Mouse (Mus musculus): Measurements from ENCODE around the gene Ndnf. TPM values are rescaled to one million over a fixed set of nuclear protein-coding genes. Genes with fewer than 3 reads are reported as not detected.
A peak's percentile ranks its signal among the peaks of the same experiment; 100 is the strongest.

Ndnf gene
- polyA plus RNA-seq, 1 experiment from 2014 or later = 68.0 TPM

DNA sequence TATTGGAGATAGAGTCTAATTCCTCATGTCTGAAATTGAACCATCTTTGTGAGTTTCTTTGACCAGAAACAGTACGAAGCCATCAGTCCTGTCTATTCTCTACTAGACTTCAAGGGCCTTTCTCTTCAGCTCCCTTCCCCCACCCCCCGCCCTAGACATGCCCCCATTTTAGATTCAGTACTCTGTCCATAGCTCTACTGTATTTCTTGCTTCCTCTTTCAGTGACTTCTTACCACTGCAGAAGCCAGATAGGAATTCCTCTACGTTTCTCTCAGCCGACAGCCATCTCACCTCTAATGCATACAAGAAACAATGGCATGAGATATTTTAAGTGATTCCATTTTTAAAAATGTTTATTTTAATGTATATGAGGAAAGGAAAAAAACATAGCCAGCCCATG lies 10.1 kb upstream of the Ndnf start:
- H3K9me3 ChIP-seq (ENCODE audit: control insufficient read depth, low read length) = no peaks in the 10 kb centered on the region
- no peak overlapping the region for H3K9ac ChIP-seq (ENCODE audit: low read length)
- H3K4me2 ChIP-seq (ENCODE audit: low read depth, low read length) = no peak overlapping the region
- no peak overlapping the region for H3K4me3 ChIP-seq (ENCODE audit: low read length)
- 68% methylated on average over 4 of the region's 4 CpGs for WGBS
- no peak overlapping the region for H3K27ac ChIP-seq (ENCODE audit: low read length)
- no peaks in the 10 kb centered on the region for H3K4me1 ChIP-seq (replicated peaks; ENCODE audit: control insufficient read depth, insufficient read depth, low read length)
- H3K27me3 ChIP-seq (ENCODE audit: control insufficient read depth, insufficient read depth, low read depth, low read length) = no peaks in the 10 kb centered on the region
- no peaks in the 10 kb centered on the region for H3K36me3 ChIP-seq (ENCODE audit: control insufficient read depth, insufficient read depth, low read length)
- no peak for ATAC-seq (ENCODE audit: low read depth)

DNA sequence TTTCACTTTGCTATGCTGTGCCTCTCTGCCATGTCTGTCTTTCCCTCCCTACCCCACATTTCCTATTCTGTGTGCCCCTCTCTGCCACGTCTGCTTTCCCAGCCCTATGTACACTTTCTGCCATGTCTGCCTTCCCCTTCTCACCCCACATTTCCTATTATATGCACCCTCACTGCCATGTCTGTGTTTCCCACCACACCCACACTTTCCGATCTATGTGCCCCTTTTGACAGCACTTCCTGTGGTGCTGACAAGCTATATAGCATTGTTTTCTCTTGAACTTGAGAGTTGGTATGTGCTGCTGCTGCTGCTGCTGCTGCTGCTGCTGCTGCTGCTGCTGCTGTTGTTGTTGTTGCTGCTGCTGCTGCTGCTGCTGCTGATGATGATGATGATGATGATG lies 9.3 kb upstream of the Ndnf start:
- H3K4me1 ChIP-seq (replicated peaks; ENCODE audit: control insufficient read depth, insufficient read depth, low read length) = no peaks in the 10 kb centered on the region
- no peak overlapping the region for H3K4me2 ChIP-seq (ENCODE audit: low read depth, low read length)
- H3K27ac ChIP-seq (ENCODE audit: low read length) = no peak overlapping the region
- no peaks in the 10 kb centered on the region for H3K27me3 ChIP-seq (ENCODE audit: control insufficient read depth, insufficient read depth, low read depth, low read length)
- 53% methylated on average over 2 of the region's 2 CpGs for WGBS
- no peak for ATAC-seq (ENCODE audit: low read depth)
- no peaks in the 10 kb centered on the region for H3K9me3 ChIP-seq (ENCODE audit: control insufficient read depth, low read length)
- no peak overlapping the region for H3K4me3 ChIP-seq (ENCODE audit: low read length)
- H3K9ac ChIP-seq (ENCODE audit: low read length) = no peak overlapping the region
- no peaks in the 10 kb centered on the region for H3K36me3 ChIP-seq (ENCODE audit: control insufficient read depth, insufficient read depth, low read length)

DNA sequence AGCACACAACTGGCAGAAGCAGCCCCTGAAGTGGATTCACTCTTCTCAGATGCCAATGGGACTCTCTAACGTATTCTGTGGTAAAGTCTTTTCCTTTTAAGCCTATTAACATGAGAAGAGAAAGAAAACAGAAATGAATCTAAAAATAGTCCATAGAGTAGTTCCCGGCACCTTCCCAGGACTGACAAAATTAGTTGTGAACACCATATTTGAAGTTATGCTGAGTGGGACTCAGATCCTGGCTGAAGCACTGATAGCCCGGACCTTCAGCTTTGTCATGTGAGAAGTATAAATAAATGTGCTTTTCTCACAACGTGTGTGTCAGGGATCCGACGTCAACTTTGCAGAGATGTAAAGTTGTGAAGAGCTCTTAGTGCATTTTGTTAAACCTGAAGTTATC lies 7.4 kb upstream of the Ndnf start:
- H3K27ac ChIP-seq (ENCODE audit: low read length) = no peak overlapping the region
- no peak for ATAC-seq (ENCODE audit: low read depth)
- H3K27me3 ChIP-seq (ENCODE audit: control insufficient read depth, insufficient read depth, low read depth, low read length) = no peaks in the 10 kb centered on the region
- no peaks in the 10 kb centered on the region for H3K36me3 ChIP-seq (ENCODE audit: control insufficient read depth, insufficient read depth, low read length)
- H3K4me2 ChIP-seq (ENCODE audit: low read depth, low read length) = no peak overlapping the region
- 32% methylated on average over 6 of the region's 6 CpGs for WGBS
- H3K9ac ChIP-seq (ENCODE audit: low read length) = no peak overlapping the region
- no peaks in the 10 kb centered on the region for H3K9me3 ChIP-seq (ENCODE audit: control insufficient read depth, low read length)
- H3K4me1 ChIP-seq (replicated peaks; ENCODE audit: control insufficient read depth, insufficient read depth, low read length) = no peaks in the 10 kb centered on the region
- no peak overlapping the region for H3K4me3 ChIP-seq (ENCODE audit: low read length)

DNA sequence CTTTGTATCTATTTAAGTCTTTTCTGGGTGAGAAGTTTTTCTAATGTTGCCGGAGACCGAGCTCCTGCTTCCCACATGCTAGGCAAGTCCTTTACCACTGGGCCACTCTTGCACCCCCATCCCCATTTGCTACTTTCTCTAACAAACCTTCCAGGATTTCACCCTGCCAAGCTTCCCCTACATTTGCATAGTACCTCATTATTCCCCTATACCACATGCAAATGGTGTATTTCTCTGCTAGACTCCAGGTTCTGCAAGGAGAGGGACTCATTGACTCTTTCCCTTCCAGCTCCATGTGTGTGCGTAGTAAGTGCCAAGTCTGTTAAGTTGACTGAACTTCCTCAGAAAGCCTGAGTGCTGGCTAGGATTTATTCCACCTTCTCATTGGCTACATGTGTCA lies 5.1 kb upstream of the Ndnf start:
- no peak overlapping the region for H3K4me3 ChIP-seq (ENCODE audit: low read length)
- H3K36me3 ChIP-seq (ENCODE audit: control insufficient read depth, insufficient read depth, low read length) = no peaks in the 10 kb centered on the region
- H3K9me3 ChIP-seq (ENCODE audit: control insufficient read depth, low read length) = no peaks in the 10 kb centered on the region
- WGBS = 81% methylated on average over 3 of the region's 3 CpGs
- no peak for ATAC-seq (ENCODE audit: low read depth)
- H3K4me2 ChIP-seq (ENCODE audit: low read depth, low read length) = no peak overlapping the region
- no peaks in the 10 kb centered on the region for H3K27me3 ChIP-seq (ENCODE audit: control insufficient read depth, insufficient read depth, low read depth, low read length)
- no peaks in the 10 kb centered on the region for H3K4me1 ChIP-seq (replicated peaks; ENCODE audit: control insufficient read depth, insufficient read depth, low read length)
- no peak overlapping the region for H3K9ac ChIP-seq (ENCODE audit: low read length)
- H3K27ac ChIP-seq (ENCODE audit: low read length) = no peak overlapping the region

DNA sequence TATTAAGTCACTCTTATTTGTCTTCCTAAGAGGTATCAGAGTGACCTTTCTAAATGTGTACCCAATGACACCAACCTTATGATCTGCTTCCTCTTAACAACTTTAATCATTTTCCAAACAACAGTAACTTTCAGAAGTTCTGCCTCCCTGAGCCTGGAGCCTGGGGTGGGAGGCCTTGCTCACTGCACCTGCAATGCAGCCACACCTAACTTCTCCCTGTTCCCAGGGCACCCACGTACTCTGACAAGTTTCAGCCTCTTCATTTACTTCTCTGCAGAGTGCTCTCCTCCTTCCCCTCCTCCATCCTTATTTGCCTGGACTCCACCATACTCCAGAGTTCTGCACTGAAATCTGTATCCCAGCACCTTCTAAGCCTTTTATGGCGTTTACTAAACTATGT lies 1.4 kb upstream of the Ndnf start:
- Histone ChIP-seq H3K27me3 (ENCODE audit: control insufficient read depth, insufficient read depth, low read depth, low read length) (peaks cover 6% of the 10 kb centered on the region; the same call in 1 of the 2 replicates), H3K4me1 (replicated peaks; ENCODE audit: control insufficient read depth, insufficient read depth, low read length) (0 out of 2 replicates have a peak, but pooled peaks cover 3% of the 10 kb centered on the region), H3K9ac (ENCODE audit: low read length) (no peak overlapping the region), H3K4me3 (ENCODE audit: low read length) (no peak overlapping the region), H3K27ac (ENCODE audit: low read length) (peak overlapping the region; percentile 60), H3K4me2 (ENCODE audit: low read depth, low read length) (peak overlapping the region; percentile 35; the same call in 1 of the 2 replicates), H3K9me3 (ENCODE audit: control insufficient read depth, low read length) (no peaks in the 10 kb centered on the region), H3K36me3 (ENCODE audit: control insufficient read depth, insufficient read depth, low read length) (no peaks in the 10 kb centered on the region)
- peak; percentile 50 for ATAC-seq (ENCODE audit: low read depth)
- WGBS = 44% methylated on average over 2 of the region's 2 CpGs

DNA sequence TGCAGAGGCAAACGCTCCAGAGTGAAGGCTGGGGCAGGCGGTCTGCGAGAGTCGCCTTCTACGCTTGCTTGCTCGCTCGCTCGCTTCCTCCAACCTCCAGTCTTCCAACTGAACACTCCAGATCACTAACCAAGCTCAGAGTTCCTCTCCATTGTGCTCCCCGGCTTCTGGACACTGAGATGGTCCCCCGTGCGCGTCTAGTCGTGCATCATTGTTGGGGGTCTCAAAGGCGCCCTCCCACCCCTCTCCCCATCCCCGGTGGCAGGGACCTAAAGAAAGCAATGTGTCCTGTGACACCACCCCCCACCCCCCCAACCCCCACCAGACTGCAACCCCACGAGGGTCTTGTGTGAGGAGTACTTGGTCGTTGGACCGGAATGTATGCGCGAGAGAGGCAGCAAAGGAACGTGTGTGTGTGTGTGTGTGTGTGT lies 394 bp upstream of the Ndnf start:
- 4% methylated on average over 21 of the region's 21 CpGs for WGBS

GRCm38 (mm10) chr6:65672131-65673031 lies 991 bp downstream of the Ndnf start:
- Histone ChIP-seq H3K4me3 (ENCODE audit: low read length) (peak overlapping the region; percentile 82), H3K27me3 (ENCODE audit: control insufficient read depth, insufficient read depth, low read depth, low read length) (peaks cover 6% of the 10 kb centered on the region; the same call in 1 of the 2 replicates), H3K36me3 (ENCODE audit: control insufficient read depth, insufficient read depth, low read length) (no peaks in the 10 kb centered on the region), H3K27ac (ENCODE audit: low read length) (peak overlapping the region; percentile 80), H3K9me3 (ENCODE audit: control insufficient read depth, low read length) (no peaks in the 10 kb centered on the region), H3K4me1 (replicated peaks; ENCODE audit: control insufficient read depth, insufficient read depth, low read length) (0 out of 2 replicates have a peak, but pooled peaks cover 3% of the 10 kb centered on the region), H3K9ac (ENCODE audit: low read length) (peak overlapping the region; percentile 79), H3K4me2 (ENCODE audit: low read depth, low read length) (peak overlapping the region; percentile 95)
- WGBS = under 1% methylated on average over 57 of the region's 57 CpGs
- ATAC-seq (ENCODE audit: low read depth) = peak; percentile 32

More for the DNA sequence above, 394 bp upstream of the Ndnf start:
- peak overlapping the region; percentile 82 for H3K4me3 ChIP-seq (ENCODE audit: low read length)
- 0 out of 2 replicates have a peak, but pooled peaks cover 3% of the 10 kb centered on the region for H3K4me1 ChIP-seq (replicated peaks; ENCODE audit: control insufficient read depth, insufficient read depth, low read length)
- no peaks in the 10 kb centered on the region for H3K36me3 ChIP-seq (ENCODE audit: control insufficient read depth, insufficient read depth, low read length)
- peak; percentile 50 for ATAC-seq (ENCODE audit: low read depth)
- peak overlapping the region; percentile 79 for H3K27ac ChIP-seq (ENCODE audit: low read length)
- H3K9me3 ChIP-seq (ENCODE audit: control insufficient read depth, low read length) = no peaks in the 10 kb centered on the region
- H3K27me3 ChIP-seq (ENCODE audit: control insufficient read depth, insufficient read depth, low read depth, low read length) = peaks cover 6% of the 10 kb centered on the region; the same call in 1 of the 2 replicates
- peak overlapping the region; percentile 79 for H3K9ac ChIP-seq (ENCODE audit: low read length)
- H3K4me2 ChIP-seq (ENCODE audit: low read depth, low read length) = peak overlapping the region; percentile 95

- Histone ChIP-seq H3K4me2 (ENCODE audit: low read depth, low read length) (no peak overlapping the region), H3K9me3 (ENCODE audit: control insufficient read depth, low read length) (no peaks in the 10 kb centered on the region), H3K27me3 (ENCODE audit: control insufficient read depth, insufficient read depth, low read depth, low read length) (no peaks in the 10 kb centered on the region), H3K4me3 (ENCODE audit: low read length) (no peak overlapping the region), H3K4me1 (replicated peaks; ENCODE audit: control insufficient read depth, insufficient read depth, low read length) (peaks cover 5% of the 10 kb centered on the region), H3K36me3 (ENCODE audit: control insufficient read depth, insufficient read depth, low read length) (no peaks in the 10 kb centered on the region), H3K9ac (ENCODE audit: low read length) (no peak overlapping the region), H3K27ac (ENCODE audit: low read length) (no peak overlapping the region)
- no peak for ATAC-seq (ENCODE audit: low read depth)
Observed at GRCm38 (mm10) chr6:65693938-65694337, 22.5 kb downstream of the Ndnf start.

DNA sequence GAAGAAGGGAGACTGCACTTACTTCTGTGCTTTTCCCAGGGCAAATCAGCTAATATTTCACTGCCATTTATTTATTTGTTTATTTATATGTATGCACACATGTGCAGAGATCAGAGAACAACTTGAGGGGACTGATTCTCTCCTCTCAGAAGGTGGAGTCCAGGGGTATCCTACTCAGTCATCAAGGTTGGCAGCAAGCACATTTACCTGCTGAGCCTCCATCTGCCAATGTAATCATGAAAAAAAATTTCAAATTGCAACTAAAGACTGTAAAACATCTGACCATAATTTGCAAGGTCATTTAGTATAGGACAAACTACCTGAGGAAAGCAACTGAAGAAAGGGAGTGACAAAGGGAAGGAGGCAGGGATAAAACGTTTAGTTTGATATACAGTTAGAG lies 49.3 kb downstream of the Ndnf start:
- Histone ChIP-seq H3K9me3 (ENCODE audit: control insufficient read depth, low read length) (no peaks in the 10 kb centered on the region), H3K27me3 (ENCODE audit: control insufficient read depth, insufficient read depth, low read depth, low read length) (no peaks in the 10 kb centered on the region), H3K4me1 (replicated peaks; ENCODE audit: control insufficient read depth, insufficient read depth, low read length) (no peaks in the 10 kb centered on the region), H3K9ac (ENCODE audit: low read length) (no peak overlapping the region), H3K4me3 (ENCODE audit: low read length) (no peak overlapping the region), H3K4me2 (ENCODE audit: low read depth, low read length) (no peak overlapping the region), H3K27ac (ENCODE audit: low read length) (no peak overlapping the region), H3K36me3 (ENCODE audit: control insufficient read depth, insufficient read depth, low read length) (no peaks in the 10 kb centered on the region)
- ATAC-seq (ENCODE audit: low read depth) = no peak
- 55% methylated on average over 1 of the region's 1 CpGs for WGBS

Data from lung, embryonic 16.5 days (tissue).